Mouse (Mus musculus) hematopoietic stem cell, adult 5-6 weeks (primary cell): ENCODE results near the gene Rbak. TPM values are rescaled to one million over a fixed set of nuclear protein-coding genes. Genes with fewer than 3 reads are reported as not detected.
"Not testable (repeated sequence)": the region's sequence is repeated elsewhere in the genome, so short reads cannot be mapped to it uniquely, and the experiment has no call there.

Experiments
- ATAC-seq, 2 experiments: fragments of 125-278 bp in 1 of 2; replicated peaks in 1 of 2; 2 replicates each; pipeline ENCODE4 v1.8.0; 2016 to 2017; ENCODE audit warnings: inconsistent platforms in 2 of 2, mild to moderate bottlenecking in 2 of 2, moderate number of reproducible peaks in 2 of 2, low read depth in 1 of 2, moderate TSS enrichment in 1 of 2; ENCODE audit not compliant: low FRiP score in 2 of 2, poor library complexity in 2 of 2, severe bottlenecking in 2 of 2, insufficient read depth in 1 of 2, low TSS enrichment in 1 of 2
- total RNA-seq: library from RNA; stranded (forward); fragments of 172-1452, 232-1000 nt; gene quantifications from 2 replicates; pipeline ENCODE4 v1.2.3, GENCODE M21; 2017

Gene Rbak
- total RNA-seq, 1 experiment from 2014 or later, result 12.7 TPM

DNA sequence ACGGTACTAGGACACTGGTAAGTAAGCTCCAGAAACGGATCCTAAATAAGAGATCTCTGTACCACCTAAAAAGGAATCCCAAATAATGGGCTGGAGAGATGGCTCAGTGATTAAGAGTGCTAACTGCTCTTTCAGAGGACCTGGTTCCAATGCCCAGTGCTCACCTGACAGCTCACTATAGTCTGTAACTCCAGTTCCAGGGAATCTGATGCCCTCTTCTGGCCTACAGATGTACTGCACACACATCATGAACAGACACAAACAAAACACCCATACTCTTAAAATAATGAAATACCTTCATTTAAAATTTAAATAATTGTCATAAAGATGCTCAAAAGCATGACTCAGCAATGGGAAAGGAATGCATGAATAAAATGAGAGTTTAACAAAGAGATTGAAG, 31.0 kb downstream of the Rbak start:
- no peak for ATAC-seq

DNA sequence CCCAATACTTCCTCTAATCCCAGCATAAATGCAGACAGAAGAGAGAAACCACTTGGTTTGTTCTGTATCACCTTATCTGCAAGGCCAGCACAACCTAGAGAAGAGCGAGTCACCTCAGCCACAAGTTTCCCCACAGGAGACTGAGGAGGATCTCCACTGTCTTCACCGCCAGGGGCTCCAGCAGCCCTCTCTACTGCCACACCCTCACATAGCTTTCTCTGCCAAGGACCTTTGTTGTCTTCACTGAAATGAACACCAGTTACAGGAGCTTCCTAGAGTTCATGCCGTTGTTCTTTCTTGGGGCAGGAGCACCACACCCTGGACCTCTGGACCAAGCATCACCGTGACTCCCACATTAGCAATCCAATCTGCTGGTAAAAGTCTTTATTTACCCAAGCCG, 31.9 kb downstream of the Rbak start:
- no peak for ATAC-seq

DNA sequence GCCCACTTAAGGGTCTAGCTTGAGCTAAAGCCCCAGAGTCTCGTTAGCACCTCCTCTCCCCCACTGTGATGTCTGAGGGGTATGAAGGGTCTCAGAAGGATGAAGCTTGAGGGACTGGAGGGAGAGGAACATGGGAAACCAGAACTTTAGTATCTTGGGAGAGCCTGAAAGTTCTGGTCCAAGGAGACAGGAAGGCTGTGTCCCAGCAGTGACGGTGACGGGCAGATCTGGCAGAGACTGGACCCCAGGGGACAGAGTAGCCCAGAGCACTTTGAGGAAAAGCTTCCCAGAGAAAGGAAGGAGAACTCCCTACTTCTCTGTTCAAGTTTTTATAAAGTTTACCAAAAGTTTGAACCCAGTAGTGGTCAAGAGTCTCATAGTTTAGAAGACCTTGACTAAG, 33.1 kb downstream of the Rbak start, which contains the start of gene Olfr718-ps1:
TSS of gene Olfr718-ps1 (minus strand) at position 101 of the 400 bp plus-strand sequence.
- ATAC-seq, result no peak

DNA sequence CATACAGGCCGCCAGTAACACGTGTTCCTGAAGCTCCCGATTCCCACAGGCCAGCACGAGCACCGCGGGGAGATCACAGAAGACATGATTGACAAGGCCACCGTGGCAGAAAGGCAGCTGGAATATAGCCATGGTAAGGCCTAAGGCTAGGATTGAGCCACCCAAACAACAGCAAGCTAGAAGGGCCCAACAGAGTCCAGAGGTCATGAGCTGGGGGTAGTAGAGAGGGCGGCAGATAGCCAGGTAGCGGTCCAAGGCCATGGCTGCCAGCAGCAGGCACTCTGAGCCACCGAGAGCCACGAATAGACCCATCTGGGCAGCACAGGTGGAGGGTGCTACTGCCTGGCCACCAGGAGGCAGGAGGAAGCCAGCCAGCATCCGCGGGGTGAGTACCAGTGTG, 43.0 kb downstream of the Rbak start:
- ATAC-seq, result no peak

GRCm38 (mm10) chr5:143135042-143135441, 45.5 kb downstream of the Rbak start:
- ATAC-seq, result no peak

- ATAC-seq, result not testable (repeated sequence)
Observed at GRCm38 (mm10) chr5:143134216-143135010, 46.2 kb downstream of the Rbak start.

GRCm38 (mm10) chr5:143132935-143133514, 47.5 kb downstream of the Rbak start:
- ATAC-seq, result peak in 1 of 2 experiments; percentile 62; a peak in 3 of 4 replicates

DNA sequence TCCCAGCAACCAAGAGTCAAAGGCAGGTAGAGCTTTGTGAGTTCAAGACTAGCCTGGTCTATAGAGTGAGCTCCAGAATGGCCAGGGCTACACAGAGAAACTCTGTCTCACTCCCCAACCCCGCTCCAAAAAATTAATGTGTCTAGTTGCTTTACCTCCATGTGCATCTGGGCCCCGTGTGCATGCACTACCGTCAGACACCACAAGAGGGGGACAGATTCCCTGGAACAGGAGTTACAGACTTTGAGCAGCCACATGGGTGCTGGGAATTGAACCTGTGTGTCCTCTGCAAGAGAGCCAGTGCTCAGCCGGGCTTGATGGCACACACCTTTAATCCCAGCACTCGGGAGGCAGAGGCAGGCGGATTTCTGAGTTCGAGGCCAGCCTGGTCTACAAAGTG, 50.2 kb downstream of the Rbak start:
- ATAC-seq, result no peak

DNA sequence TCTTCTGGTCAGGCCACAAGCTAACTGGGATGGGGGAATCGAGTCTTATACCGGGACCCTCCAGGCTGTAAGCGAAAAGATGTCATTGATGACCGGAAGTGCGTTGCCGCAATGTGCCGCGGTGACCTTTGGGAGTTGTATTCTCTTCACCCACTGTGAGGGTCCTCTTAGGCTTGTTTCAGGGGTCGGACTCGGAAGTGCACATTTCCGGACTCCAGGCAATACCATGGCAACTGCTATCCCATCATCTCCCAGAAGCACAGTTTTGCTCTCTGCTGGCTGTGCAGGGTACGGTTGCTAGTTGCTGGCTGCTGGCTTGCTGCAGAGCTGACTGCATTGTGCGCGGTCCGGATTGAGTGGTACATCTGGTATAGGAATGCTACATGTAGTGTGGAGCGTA, 51.5 kb downstream of the Rbak start:
- ATAC-seq, result no peak

GRCm38 (mm10) chr5:143127837-143128236, 52.7 kb downstream of the Rbak start:
- ATAC-seq, result no peak

- ATAC-seq, result no peak
Observed at GRCm38 (mm10) chr5:143126908-143127307, 53.7 kb downstream of the Rbak start.

GRCm38 (mm10) chr5:143126089-143126488, 54.5 kb downstream of the Rbak start:
- no peak for ATAC-seq

DNA sequence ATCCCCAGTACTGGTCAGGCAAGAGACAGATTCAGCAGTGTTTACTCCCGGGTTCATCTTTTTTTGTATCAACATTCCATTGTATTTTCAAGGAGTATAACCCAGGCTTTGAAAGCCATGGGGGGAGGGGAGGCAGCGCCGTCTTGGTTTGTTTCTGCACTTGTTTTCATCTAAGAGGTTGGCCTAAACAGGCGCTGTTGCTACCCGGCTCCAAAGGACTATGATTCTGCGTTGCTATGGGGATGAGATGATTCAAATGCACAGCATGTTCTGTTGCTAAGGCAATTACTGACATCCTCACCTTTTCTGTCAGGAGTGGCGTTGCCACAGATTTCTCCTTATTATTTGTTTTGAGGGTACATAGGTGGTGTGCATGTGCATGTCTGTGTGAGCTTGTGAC, 55.0 kb downstream of the Rbak start:
- no peak for ATAC-seq

DNA sequence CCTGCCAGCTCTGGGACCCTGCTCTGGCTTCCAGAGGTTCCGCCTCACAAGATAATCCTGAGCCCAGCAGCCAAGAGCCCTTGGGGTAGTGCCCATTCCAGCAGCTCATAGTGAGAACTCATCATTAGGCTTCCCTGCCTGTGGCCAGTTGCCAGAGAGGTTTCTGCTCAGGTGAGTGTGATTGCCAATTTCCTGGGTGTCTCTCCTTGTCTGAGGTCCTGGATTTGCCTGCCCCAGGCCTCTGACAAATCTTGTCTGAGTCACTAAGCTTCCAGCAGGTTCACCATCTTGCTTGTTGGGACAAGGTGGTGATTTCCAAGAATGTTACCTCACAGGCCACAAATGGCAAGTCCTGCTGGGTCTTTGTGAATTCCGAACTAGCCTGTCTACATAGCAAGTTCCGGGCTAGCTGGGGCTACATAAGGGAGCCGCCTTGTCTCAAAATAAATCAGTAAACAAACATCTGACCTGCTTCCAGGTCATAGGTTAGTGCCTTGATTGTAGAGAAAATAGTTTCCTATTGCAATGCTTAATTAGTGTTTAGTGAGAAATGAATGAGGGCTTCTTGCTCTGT, 55.7 kb downstream of the Rbak start:
- no peak for ATAC-seq

GRCm38 (mm10) chr5:143122673-143123072, 57.9 kb downstream of the Rbak start:
- ATAC-seq, result no peak
